Mouse (Mus musculus): Measurements from ENCODE around the gene Rnf111.

DNA sequence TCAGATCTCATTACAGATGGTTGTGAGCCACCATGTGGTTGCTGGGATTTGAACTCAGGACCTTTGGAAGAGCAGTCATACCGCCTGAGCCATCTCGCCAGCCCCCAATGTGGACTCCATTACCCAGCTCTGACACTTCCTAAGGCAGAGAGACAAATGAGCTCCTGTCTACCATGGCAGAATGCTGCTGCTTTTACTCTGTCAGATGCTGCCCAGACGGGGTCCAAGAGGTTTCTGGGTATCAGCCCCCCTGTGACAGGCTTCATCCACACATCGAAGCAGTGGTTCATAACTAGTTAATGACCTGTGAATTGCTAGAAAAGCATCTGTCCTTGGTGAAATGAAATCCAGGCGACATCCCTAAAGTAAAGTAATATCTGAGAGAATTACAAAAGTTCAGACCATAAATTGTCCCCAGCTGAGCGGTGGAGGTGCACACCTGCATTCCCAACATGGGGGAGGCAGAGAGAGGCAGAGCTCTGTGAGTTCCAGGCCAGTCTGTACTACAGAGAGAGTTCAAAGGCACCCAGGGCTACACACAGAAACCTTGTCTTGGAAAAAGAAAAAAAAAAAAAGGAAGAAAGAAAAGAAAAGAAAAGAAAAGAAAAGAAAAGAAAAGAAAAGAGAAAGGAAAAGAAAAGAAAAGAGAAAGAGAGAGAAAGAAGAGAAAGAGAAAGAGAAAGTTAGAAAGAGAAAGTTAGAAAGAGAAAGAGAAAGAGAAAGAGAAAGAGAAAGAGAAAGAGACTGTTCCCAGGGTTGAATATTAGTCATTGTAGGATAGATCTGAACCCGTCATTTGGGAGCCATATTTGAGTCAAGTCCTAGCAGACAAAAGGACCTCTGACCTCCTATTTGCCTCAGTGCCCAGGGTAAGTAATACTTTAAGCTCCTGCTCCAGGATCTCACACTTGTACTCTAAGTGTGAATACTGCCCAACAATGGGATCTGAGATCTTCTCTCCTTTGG is 123.7 kb downstream of the Rnf111 start:
- TF ChIP-seq CTCF (IDR thresholded peaks at IDR 0.05; ENCODE audit: extremely low read depth, insufficient read length, insufficient replicate concordance, low read depth, low read length) (no peak), POLR2A (IDR thresholded peaks at IDR 0.05; ENCODE audit: low read depth, low read length) (no peak)

Measured in small intestine, adult 2 months (tissue).